Mouse (Mus musculus) lung, adult 2 months (tissue): ENCODE results near the gene Fkbp1b. TPM values are rescaled to one million over a fixed set of nuclear protein-coding genes. Genes with fewer than 3 reads are reported as not detected.
"Not testable (repeated sequence)": the region's sequence is repeated elsewhere in the genome, so short reads cannot be mapped to it uniquely, and the experiment has no call there.

ENCODE experiments used
- DNase-seq: peaks from one replicate; pipeline ENCODE4 v3.0.0; 2022
- H3K4me1 ChIP-seq: fragments of 200-500 bp; 2 replicates; pipeline ENCODE4 v1.6.1; 2011; ENCODE audit warnings: low read length; ENCODE audit not compliant: control insufficient read depth, insufficient read depth
- H3K4me3 ChIP-seq: fragments of 200-500 bp; replicated peaks from 2 replicates; pipeline ENCODE3; 2011; ENCODE audit warnings: low read depth, mild to moderate bottlenecking, control low read depth, low read length; ENCODE audit errors: extremely low read depth
- CTCF ChIP-seq: fragments of 200-500 bp; IDR thresholded peaks from 2 replicates; pipeline ENCODE4 v1.5.1; 2011; ENCODE audit warnings: mild to moderate bottlenecking, low read length, control low read depth; ENCODE audit not compliant: insufficient read depth
- POLR2A ChIP-seq: fragments of 200-500 bp; IDR thresholded peaks from 2 replicates; pipeline ENCODE4 v1.6.1; 2011; ENCODE audit warnings: low read depth, mild to moderate bottlenecking, control low read depth, low read length, borderline replicate concordance; ENCODE audit errors: extremely low read depth
- WGBS: fragments of 180-500 bp; shearing (Covaris S2); methylation state at CpG from one replicate; pipeline ENCODE4 v1.1.7; 2018; 5-methylcytosine and 5-hydroxymethylcytosine counted together
- polyA plus RNA-seq: library from polyadenylated mRNA; depleted of rRNA; stranded (reverse); fragments of >200 nt; gene quantifications from 2 replicates; pipeline ENCODE4 v1.2.3, GENCODE M21; 2012; rRNA removed

The Fkbp1b gene
- polyA plus RNA-seq, 1 experiment, result 14.4 TPM

DNA sequence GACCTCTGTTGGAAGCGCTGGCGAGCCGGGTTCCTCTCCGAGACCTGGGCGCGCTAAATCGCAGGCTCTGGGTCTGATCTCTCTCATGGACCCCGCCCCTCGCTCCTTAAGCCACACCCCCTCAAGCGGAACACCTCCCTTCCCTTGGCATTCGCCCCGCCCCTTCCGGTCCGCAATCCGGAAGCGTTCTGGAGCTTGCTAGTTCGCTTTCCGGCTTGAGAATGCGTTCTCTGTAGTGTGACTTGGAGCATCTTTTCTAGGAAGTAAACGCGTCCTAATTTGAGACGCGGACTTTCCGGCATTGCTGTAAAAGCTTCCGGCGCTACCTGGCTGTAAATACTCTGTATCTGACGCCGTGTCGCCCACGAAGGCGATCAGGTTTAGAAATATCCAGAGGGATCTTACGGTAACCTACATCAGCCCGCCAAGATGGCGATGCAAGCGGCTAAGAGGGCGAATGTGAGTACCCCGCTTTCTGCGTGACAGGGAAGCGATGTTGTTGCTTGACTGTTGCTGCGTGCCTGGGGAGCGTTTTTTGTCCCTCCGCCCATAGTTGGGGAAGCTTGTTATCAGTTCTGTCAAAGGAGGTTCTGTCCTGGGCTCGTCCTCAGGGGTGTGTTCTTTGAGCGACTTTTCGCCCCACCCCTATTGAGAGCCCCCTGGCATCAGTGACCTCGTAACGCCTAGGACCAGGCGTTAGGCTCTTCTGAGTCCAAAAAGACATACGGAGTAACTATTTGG, 23.9 kb downstream of the Fkbp1b start, which contains the start of gene Sf3b6:
Gene Sf3b6, plus strand, starts transcription at position 184 of the 741 bp plus-strand sequence.
- under 1% methylated on average over 49 of the region's 49 CpGs for WGBS
- Histone ChIP-seq H3K4me3 (peak within 1 kb of the TSS; percentile 93), H3K4me1 (peaks cover 10% of the 10 kb centered on the region)
- peak; percentile 98 for DNase-seq
- TF ChIP-seq CTCF (no peak), POLR2A (peak; percentile 93)

DNA sequence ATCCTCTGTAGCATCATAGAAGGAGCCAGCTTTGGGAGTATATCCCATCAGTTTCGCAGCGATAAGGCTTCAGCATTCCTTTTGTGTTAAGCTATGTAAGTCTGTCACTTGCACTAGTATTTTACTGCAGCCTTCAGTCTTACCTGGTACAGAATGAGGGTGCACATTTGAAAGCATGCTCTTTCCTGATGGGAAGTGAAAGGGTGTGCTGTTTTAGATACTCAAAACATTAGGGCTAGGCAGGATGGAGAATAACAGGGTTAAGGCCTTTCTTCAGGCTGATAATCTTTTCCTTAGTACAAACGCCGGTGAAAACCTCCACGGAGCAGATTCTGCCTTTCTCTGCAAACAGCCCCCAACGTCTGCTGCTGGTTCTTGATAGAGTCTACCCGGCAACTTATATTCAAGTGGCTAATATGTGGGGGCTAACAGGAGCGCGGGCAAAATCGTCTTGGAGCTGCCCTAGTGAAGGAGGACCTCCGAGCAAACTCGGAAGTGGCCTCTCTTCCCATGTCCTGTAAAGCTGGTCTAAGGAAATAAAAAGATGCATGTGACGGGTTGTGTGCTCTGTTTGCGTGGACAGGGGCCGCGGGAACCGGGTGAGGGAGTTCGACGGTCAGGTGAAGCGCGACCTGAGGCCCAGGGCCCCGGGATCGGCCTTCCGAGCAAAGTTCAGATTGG, 24.6 kb downstream of the Fkbp1b start:
- H3K4me3 ChIP-seq, result peak overlapping the region; percentile 77
- no peak for TF ChIP-seq POLR2A
- no peak for TF ChIP-seq CTCF
- WGBS, result 7% methylated on average over 24 of the region's 24 CpGs

DNA sequence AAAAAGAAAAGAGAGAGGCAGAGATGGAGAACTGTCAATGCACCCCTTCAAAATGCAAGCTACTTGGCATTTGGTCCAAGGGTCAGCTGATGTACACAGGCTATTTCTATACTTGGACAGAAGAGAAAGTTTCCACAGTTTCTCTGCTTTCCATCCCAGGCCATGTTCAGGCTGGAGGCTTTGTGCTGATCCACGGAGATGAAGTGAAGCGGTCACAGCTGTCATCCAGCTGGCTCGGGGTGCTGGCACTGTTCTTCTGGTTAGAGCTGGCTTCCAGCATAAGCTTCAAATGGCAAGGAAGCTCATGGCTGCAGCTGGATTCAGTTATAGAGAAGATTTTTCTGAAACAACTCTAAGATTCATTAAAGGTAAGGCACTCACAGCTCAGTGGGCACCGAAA, 27.8 kb downstream of the Fkbp1b start:
- WGBS, result 71% methylated on average over 4 of the region's 4 CpGs
- no peak overlapping the region for H3K4me3 ChIP-seq
- H3K4me1 ChIP-seq, result peaks cover 10% of the 10 kb centered on the region
- DNase-seq, result no peak
- TF ChIP-seq POLR2A (no peak), CTCF (no peak)

More for the DNA sequence above, 24.6 kb downstream of the Fkbp1b start:
- H3K4me1 ChIP-seq, result peaks cover 10% of the 10 kb centered on the region
- DNase-seq, result no peak

- 26% methylated on average over 3 of the region's 3 CpGs for WGBS
- DNase-seq, result no peak
- TF ChIP-seq CTCF (no peak), POLR2A (no peak)
- no peak overlapping the region for H3K4me3 ChIP-seq
- peaks cover 2% of the 10 kb centered on the region for H3K4me1 ChIP-seq
These were observed 29.7 kb downstream of the Fkbp1b start for GRCm38 (mm10) chr12:4811705-4812104.

DNA sequence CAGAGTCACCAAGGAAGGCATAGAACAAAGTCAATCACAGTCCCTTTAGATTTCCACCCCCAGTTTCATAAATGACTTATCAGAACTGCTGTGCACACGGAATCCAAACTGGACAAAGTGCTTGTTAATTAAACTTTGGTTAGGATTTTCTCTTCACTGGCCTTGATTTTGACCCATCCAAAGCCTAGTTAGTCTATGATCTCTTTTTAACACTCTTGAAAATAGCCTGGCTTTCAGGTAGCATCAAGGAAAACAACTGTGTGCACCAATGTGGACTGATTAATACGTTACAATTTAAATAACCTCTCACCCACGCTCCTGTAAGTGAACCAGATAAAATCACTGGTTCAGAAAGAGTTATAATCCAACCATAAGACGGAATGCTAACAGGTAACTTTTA, 30.4 kb downstream of the Fkbp1b start:
- H3K4me1 ChIP-seq, result no peaks in the 10 kb centered on the region
- WGBS, result 72% methylated on average over 4 of the region's 4 CpGs
- DNase-seq, result no peak
- no peak overlapping the region for H3K4me3 ChIP-seq
- TF ChIP-seq POLR2A, result no peak
- no peak for TF ChIP-seq CTCF

GRCm38 (mm10) chr12:4797471-4797870, 43.9 kb downstream of the Fkbp1b start:
- not testable (repeated sequence) for H3K4me1 ChIP-seq, H3K4me3 ChIP-seq, DNase-seq
- WGBS, result 63% methylated on average over 6 of the region's 6 CpGs

DNA sequence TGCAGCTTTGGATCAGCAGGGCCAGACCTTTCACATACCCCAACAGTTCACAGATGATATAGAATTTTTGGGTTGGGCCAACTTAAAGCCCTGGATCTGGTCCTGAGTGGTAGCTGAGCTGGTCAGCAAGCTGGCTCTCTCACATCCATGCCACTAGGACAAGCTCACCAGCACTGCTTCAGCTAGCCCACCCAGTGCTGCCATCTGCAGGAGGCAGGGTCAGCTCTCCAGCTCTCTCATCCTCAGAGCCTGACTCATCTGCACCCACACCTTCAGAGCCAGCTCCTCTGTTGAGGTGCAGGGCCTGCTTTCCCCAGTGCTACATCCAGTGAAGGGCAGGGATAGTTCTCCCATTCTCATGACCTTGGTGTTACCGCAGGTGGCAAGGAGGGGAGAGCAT, 47.7 kb downstream of the Fkbp1b start:
- Histone ChIP-seq H3K4me3 (no peak overlapping the region), H3K4me1 (no peaks in the 10 kb centered on the region)
- TF ChIP-seq POLR2A (no peak), CTCF (peak; percentile 36; the same call in 1 of the 2 replicates)
- DNase-seq, result no peak
- 67% methylated on average over 1 of the region's 1 CpGs for WGBS

DNA sequence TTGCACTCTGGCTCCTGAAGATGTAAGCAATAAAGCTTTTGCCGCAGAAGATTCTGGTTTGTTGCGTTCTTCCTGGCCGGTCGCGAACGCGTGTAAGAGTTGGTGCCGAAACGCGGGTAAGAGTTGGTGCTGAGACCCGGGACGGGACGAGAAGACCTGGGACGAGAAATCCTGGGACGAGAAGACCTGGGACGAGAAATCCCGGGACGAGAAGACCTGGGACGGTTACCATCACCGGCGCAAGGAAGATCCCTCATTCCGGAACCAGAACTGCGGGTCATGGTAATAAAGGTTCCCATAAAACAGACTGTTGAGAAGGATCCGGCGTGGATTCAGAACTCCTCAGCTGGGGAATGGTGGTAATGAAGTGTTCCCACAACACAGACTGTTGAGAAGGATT, 53.3 kb downstream of the Fkbp1b start:
- not testable (repeated sequence) for DNase-seq, H3K4me3 ChIP-seq, H3K4me1 ChIP-seq
- 93% methylated on average over 25 of the region's 25 CpGs for WGBS

GRCm38 (mm10) chr12:4784466-4784865, 56.9 kb downstream of the Fkbp1b start:
- TF ChIP-seq POLR2A, result no peak
- TF ChIP-seq CTCF, result no peak

GRCm38 (mm10) chr12:4783598-4783997, 57.8 kb downstream of the Fkbp1b start:
- no peak for TF ChIP-seq POLR2A
- TF ChIP-seq CTCF, result no peak
- 50% methylated on average over 5 of the region's 5 CpGs for WGBS
- Histone ChIP-seq H3K4me3 (no peak overlapping the region), H3K4me1 (no peaks in the 10 kb centered on the region)
- no peak for DNase-seq

More at GRCm38 (mm10) chr12:4784466-4784865, 56.9 kb downstream of the Fkbp1b start:
- WGBS, result 57% methylated on average over 2 of the region's 2 CpGs
- DNase-seq, result no peak
- H3K4me1 ChIP-seq, result no peaks in the 10 kb centered on the region
- H3K4me3 ChIP-seq, result no peak overlapping the region

Other genes with a start within 250 kb of the Fkbp1b start
- 22.4 and 36.3 TPM in 2 replicates for gene Itsn2, start 249.0 kb downstream of the Fkbp1b start, polyA plus RNA-seq
- not detected in 2 replicates for gene Gm3625, start 248.7 kb downstream of the Fkbp1b start, polyA plus RNA-seq
- not detected in 2 replicates for gene Fam228a, start 103.2 kb downstream of the Fkbp1b start, polyA plus RNA-seq
- gene Pfn4, start 72.6 kb downstream of the Fkbp1b start, polyA plus RNA-seq, result 0.08 and 0.10 TPM in 2 replicates
- 0.12 and 0.72 TPM in 2 replicates for gene Fam228b, start 72.3 kb downstream of the Fkbp1b start, polyA plus RNA-seq
- gene Sf3b6, start 24.0 kb downstream of the Fkbp1b start, polyA plus RNA-seq, result 33.4 and 60.8 TPM in 2 replicates
- gene Wdcp, start 1.7 kb upstream of the Fkbp1b start, polyA plus RNA-seq, result 5.2 and 6.0 TPM in 2 replicates
- gene Mfsd2b, start 32.8 kb upstream of the Fkbp1b start, polyA plus RNA-seq, result 2.5 and 4.1 TPM in 2 replicates
- gene Ubxn2a, start 66.1 kb upstream of the Fkbp1b start, polyA plus RNA-seq, result 5.9 and 6.3 TPM in 2 replicates
- gene Atad2b, start 75.8 kb upstream of the Fkbp1b start, polyA plus RNA-seq, result 8.7 and 17.2 TPM in 2 replicates